Mouse (Mus musculus) MEL (cell line): ENCODE results near the gene Fbxo3. TPM values are rescaled to one million over a fixed set of nuclear protein-coding genes. Genes with fewer than 3 reads are reported as not detected.
A peak's percentile ranks its signal among the peaks of the same experiment; 100 is the strongest.
"Not testable (repeated sequence)": the region's sequence is repeated elsewhere in the genome, so short reads cannot be mapped to it uniquely, and the experiment has no call there.

ENCODE experiments used
- DNase-seq: peaks from one replicate; pipeline ENCODE4 v3.0.0; 2011; ENCODE audit warnings: low read depth, low spot score
- H3K27ac ChIP-seq: 2 replicates; pipeline ENCODE4 v1.5.1; 2012; ENCODE audit warnings: low read depth, mild to moderate bottlenecking, control low read depth, low read length, moderate library complexity; ENCODE audit not compliant: control insufficient read depth
- H3K27me3 ChIP-seq, 2 experiments: fragments of 150-350 bp in 1 of 2; sonication (generic) in 1 of 2; 2 replicates each; pipeline ENCODE4 v1.6.1; 2012; ENCODE audit warnings: low read length in 2 of 2, mild to moderate bottlenecking in 2 of 2, improper control_type of control experiment in 1 of 2, moderate library complexity in 1 of 2; ENCODE audit not compliant: insufficient read depth in 2 of 2, control insufficient read depth in 1 of 2
- H3K36me3 ChIP-seq, 2 experiments: 2 replicates each; pipeline ENCODE4 v1.6.1; 2012 to 2014; ENCODE audit warnings: low read length in 2 of 2, improper control_type of control experiment in 1 of 2, inconsistent platforms in 1 of 2, mild to moderate bottlenecking in 1 of 2; ENCODE audit not compliant: insufficient read depth in 2 of 2, control insufficient read depth in 1 of 2
- H3K4me1 ChIP-seq, 2 experiments: fragments of 150-350 bp in 1 of 2; sonication (generic) in 1 of 2; 2 replicates each; pipeline ENCODE4 v1.6.1; 2012; ENCODE audit warnings: low read length in 2 of 2, improper control_type of control experiment in 1 of 2, mild to moderate bottlenecking in 1 of 2; ENCODE audit not compliant: insufficient read depth in 2 of 2, control insufficient read depth in 1 of 2
- H3K4me3 ChIP-seq, 2 experiments: fragments of 150-350 bp in 1 of 2; sonication (generic) in 1 of 2; 2 replicates each; pipeline ENCODE4 v1.5.1; 2012; ENCODE audit warnings: low read depth in 2 of 2, low read length in 2 of 2, mild to moderate bottlenecking in 2 of 2, moderate library complexity in 2 of 2, control low read depth in 1 of 2, improper control_type of control experiment in 1 of 2; ENCODE audit not compliant: control insufficient read depth in 1 of 2, insufficient read depth in 1 of 2
- H3K79me2 ChIP-seq: 2 replicates; pipeline ENCODE4 v1.6.1; 2012; ENCODE audit warnings: mild to moderate bottlenecking, low read length, moderate library complexity; ENCODE audit not compliant: control insufficient read depth, poor library complexity, insufficient read depth
- H3K9ac ChIP-seq: 2 replicates; pipeline ENCODE4 v1.6.1; 2012; ENCODE audit warnings: low read depth, mild to moderate bottlenecking, control low read depth, low read length, moderate library complexity; ENCODE audit not compliant: control insufficient read depth, poor library complexity, severe bottlenecking
- H3K9me3 ChIP-seq: fragments of 150-350 bp; sonication (generic); replicated peaks from 2 replicates; pipeline ENCODE4 v1.6.1; 2012; ENCODE audit warnings: mild to moderate bottlenecking, low read length, improper control_type of control experiment, moderate library complexity; ENCODE audit not compliant: insufficient read depth
- BHLHE40 ChIP-seq: IDR thresholded peaks from 2 replicates; pipeline ENCODE4 v1.6.1; 2012; ENCODE audit warnings: low read depth, mild to moderate bottlenecking, inconsistent platforms, low read length, improper control_type of control experiment, borderline replicate concordance
- CHD1 ChIP-seq: IDR thresholded peaks from 2 replicates; pipeline ENCODE4 v1.6.1; 2012; ENCODE audit warnings: low read depth, mild to moderate bottlenecking, inconsistent platforms, low read length, improper control_type of control experiment
- E2F4 ChIP-seq: IDR thresholded peaks from 2 replicates; pipeline ENCODE4 v1.6.1; 2011; ENCODE audit warnings: low read depth, low read length, improper control_type of control experiment, borderline replicate concordance
- GATA1 ChIP-seq: IDR thresholded peaks from 2 replicates; pipeline ENCODE4 v1.6.1; 2011; ENCODE audit warnings: low read depth, low read length, improper control_type of control experiment
- KAT2A ChIP-seq: conservative IDR thresholded peaks from 2 replicates; pipeline ENCODE4 v1.6.1; 2012; ENCODE audit warnings: low read depth, low read length, improper control_type of control experiment, inconsistent platforms
- MAZ ChIP-seq: IDR thresholded peaks from 2 replicates; pipeline ENCODE4 v1.6.1; 2012; ENCODE audit warnings: low read depth, mild to moderate bottlenecking, inconsistent platforms, low read length, improper control_type of control experiment
- MEF2A ChIP-seq: IDR thresholded peaks from 2 replicates; pipeline ENCODE4 v1.6.1; 2014; ENCODE audit warnings: low read depth, mild to moderate bottlenecking, inconsistent platforms, low read length, improper control_type of control experiment; ENCODE audit not compliant: poor library complexity, insufficient replicate concordance, severe bottlenecking; ENCODE audit errors: extremely low read depth
- NELFE ChIP-seq: IDR thresholded peaks from 2 replicates; pipeline ENCODE4 v1.6.1; 2011; ENCODE audit warnings: low read depth, low read length, improper control_type of control experiment
- SMC3 ChIP-seq: IDR thresholded peaks from 2 replicates; pipeline ENCODE4 v1.6.1; 2011; ENCODE audit warnings: low read depth, low read length, improper control_type of control experiment
- TCF12 ChIP-seq: IDR thresholded peaks from 2 replicates; pipeline ENCODE4 v1.6.1; 2014; ENCODE audit warnings: low read depth, mild to moderate bottlenecking, inconsistent platforms, low read length, improper control_type of control experiment, moderate library complexity
- USF2 ChIP-seq, 2 experiments: IDR thresholded peaks; 2 replicates each; pipeline ENCODE4 v1.6.1; 2011 to 2012; ENCODE audit warnings: improper control_type of control experiment in 2 of 2, low read length in 2 of 2, borderline replicate concordance in 1 of 2, inconsistent platforms in 1 of 2, low read depth in 1 of 2, mild to moderate bottlenecking in 1 of 2; ENCODE audit not compliant: insufficient read depth in 1 of 2
- ZMIZ1 ChIP-seq: IDR thresholded peaks from 2 replicates; pipeline ENCODE4 v1.6.1; 2012; ENCODE audit warnings: low read depth, mild to moderate bottlenecking, inconsistent platforms, low read length, improper control_type of control experiment, moderate library complexity
- ZNF384 ChIP-seq: IDR thresholded peaks from 2 replicates; pipeline ENCODE4 v1.6.1; 2012; ENCODE audit warnings: low read depth, mild to moderate bottlenecking, inconsistent platforms, low read length, improper control_type of control experiment
- polyA plus RNA-seq, 2 experiments: library from polyadenylated mRNA; stranded (reverse) in 1 of 2; unstranded in 1 of 2; fragments of >175 nt in 1 of 2; fragments of >200 nt in 1 of 2; gene quantifications; 2 replicates each; pipeline versions ENCODE4 v1.2.1 to v1.2.4; 2012; ENCODE audit warnings: low replicate concordance in 2 of 2, low read depth in 1 of 2; ENCODE audit not compliant: insufficient read length in 2 of 2, insufficient read depth in 1 of 2, missing spikeins in 1 of 2
- total RNA-seq: library from RNA; depleted of rRNA; stranded (reverse); fragments of 300-350 nt; gene quantifications from 2 replicates; pipeline ENCODE4 v1.2.3, GENCODE M21; 2012

The Fbxo3 gene
- total and polyA plus RNA-seq, 3 experiments: 30.9 to 55.4 (median 41.9) TPM

DNA sequence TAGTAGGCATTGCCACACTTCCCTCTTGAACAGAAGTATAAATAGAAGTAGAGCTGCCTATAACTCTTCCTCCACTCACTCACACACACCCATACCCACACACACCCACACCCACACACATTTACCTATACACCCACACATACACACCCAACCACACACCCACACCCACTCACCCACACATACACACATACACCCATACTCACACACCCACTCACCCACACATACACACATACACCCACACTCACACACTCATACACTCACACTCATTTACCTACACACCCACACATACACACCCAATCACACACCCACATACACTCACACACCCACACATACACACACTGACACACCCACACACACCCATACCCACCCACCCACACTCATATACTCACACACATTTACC is 55.0 kb downstream of the Fbxo3 start:
- Histone ChIP-seq H3K79me2 (no peaks in the 10 kb centered on the region), H3K9ac (no peak overlapping the region), H3K27me3 (no peaks in the 10 kb centered on the region), H3K4me1 (peaks cover 4 to 5% of the 10 kb centered on the region in 2 experiments; a peak in 3 of 4 replicates), H3K4me3 (no peak overlapping the region), H3K9me3 (no peaks in the 10 kb centered on the region), H3K27ac (no peak overlapping the region), H3K36me3 (peaks cover 0 to 9% of the 10 kb centered on the region in 2 experiments; a peak in 2 of 4 replicates)
- no peak for DNase-seq
- no peak for TF ChIP-seq ZNF384
- no peak for TF ChIP-seq MAZ
- no peak for TF ChIP-seq E2F4
- TF ChIP-seq SMC3: no peak
- no peak for TF ChIP-seq CHD1
- TF ChIP-seq USF2 (IDR thresholded peaks at IDR 0.05; ENCODE audit: borderline replicate concordance in 1 of 2, insufficient read depth in 1 of 2, low read depth in 1 of 2, low read length in 2 of 2): no peak
- no peak for TF ChIP-seq BHLHE40
- no peak for TF ChIP-seq MEF2A
- no peak for TF ChIP-seq TCF12
- no peak for TF ChIP-seq ZMIZ1
- no peak for TF ChIP-seq GATA1
- no peak for TF ChIP-seq KAT2A
- TF ChIP-seq NELFE: no peak

DNA sequence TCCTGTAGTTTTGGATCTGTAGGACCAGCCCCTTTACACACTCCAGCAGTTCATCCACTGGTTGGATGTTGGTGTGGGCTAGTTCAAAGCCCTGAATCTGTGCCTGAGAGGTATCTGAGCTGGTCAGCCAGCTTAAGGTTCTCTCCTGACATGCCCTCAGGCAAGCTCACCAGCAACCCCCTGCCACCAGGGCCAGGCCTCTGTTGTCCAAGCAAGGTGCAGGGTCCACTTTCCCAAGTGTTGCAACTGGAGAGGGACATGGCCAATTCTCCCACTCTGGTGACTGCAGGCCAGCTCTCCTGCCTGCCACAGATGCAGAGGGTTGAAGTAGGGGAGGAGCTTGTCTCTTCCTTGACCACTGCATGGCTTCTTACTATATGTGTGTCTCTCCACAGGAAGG is 56.5 kb downstream of the Fbxo3 start:
- H3K9me3 ChIP-seq, H3K27ac ChIP-seq, H3K4me1 ChIP-seq, H3K9ac ChIP-seq, H3K36me3 ChIP-seq, H3K79me2 ChIP-seq, H3K27me3 ChIP-seq, DNase-seq, H3K4me3 ChIP-seq: not testable (repeated sequence)

DNA sequence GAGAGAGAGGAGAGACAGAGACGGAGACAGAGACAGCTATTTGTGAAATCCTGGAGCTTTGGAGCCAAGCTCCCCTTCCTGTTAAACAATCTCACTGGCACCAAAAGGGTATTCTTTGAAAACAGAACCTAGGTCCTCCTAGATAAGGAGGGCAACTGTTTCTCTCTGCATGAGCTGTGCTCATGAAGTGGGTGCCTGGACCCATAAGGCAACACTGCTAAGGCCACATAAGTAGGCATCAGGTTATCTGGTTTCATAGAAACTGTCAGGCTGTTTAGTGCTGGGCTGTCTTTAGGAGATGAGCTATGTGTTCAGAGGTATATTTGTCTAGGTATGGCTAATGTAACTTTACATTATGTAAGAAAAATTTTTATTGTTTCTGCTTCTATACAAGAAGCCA is 60.0 kb downstream of the Fbxo3 start:
- not testable (repeated sequence) for H3K9me3 ChIP-seq, H3K79me2 ChIP-seq, H3K4me3 ChIP-seq, H3K27me3 ChIP-seq, H3K4me1 ChIP-seq, H3K36me3 ChIP-seq, H3K27ac ChIP-seq, H3K9ac ChIP-seq
- DNase-seq: peak; percentile 39
